Mouse (Mus musculus) thymus, adult 2 months (tissue): ENCODE measurements around the gene Gemin6. TPM values are rescaled to one million over a fixed set of nuclear protein-coding genes. Genes with fewer than 3 reads are reported as not detected.

Source experiments
- DNase-seq: peaks from one replicate; pipeline ENCODE4 v3.0.0; 2021
- H3K27ac ChIP-seq: fragments of 200-500 bp; 2 replicates; pipeline ENCODE4 v1.5.1; 2012; ENCODE audit warnings: low read length, control low read depth; ENCODE audit not compliant: control insufficient read depth, insufficient read depth
- H3K27me3 ChIP-seq: fragments of 200-500 bp; 2 replicates; pipeline ENCODE4 v1.6.1; 2012; ENCODE audit warnings: mild to moderate bottlenecking, low read length, moderate library complexity, mixed read lengths; ENCODE audit not compliant: control insufficient read depth, insufficient read depth
- H3K36me3 ChIP-seq: fragments of 200-500 bp; 2 replicates; pipeline ENCODE4 v1.6.1; 2012; ENCODE audit warnings: mild to moderate bottlenecking, low read length, moderate library complexity; ENCODE audit not compliant: control insufficient read depth, insufficient read depth
- H3K4me1 ChIP-seq: fragments of 200-500 bp; replicated peaks from 2 replicates; pipeline ENCODE4 v1.6.1; 2012; ENCODE audit warnings: low read length; ENCODE audit not compliant: control insufficient read depth, insufficient read depth
- H3K4me3 ChIP-seq: fragments of 200-500 bp; 2 replicates; pipeline ENCODE4 v1.5.1; 2012; ENCODE audit warnings: mild to moderate bottlenecking, low read length, control low read depth, moderate library complexity; ENCODE audit not compliant: control insufficient read depth, insufficient read depth
- CTCF ChIP-seq: fragments of 200-500 bp; IDR thresholded peaks from 2 replicates; pipeline ENCODE4 v1.5.1; 2012; ENCODE audit warnings: mild to moderate bottlenecking, control low read depth, low read length, moderate library complexity, borderline replicate concordance; ENCODE audit not compliant: control insufficient read depth, poor library complexity, insufficient read depth; ENCODE audit errors: extremely low read depth
- POLR2A ChIP-seq: fragments of 200-500 bp; IDR thresholded peaks from 2 replicates; pipeline ENCODE4 v1.6.1; 2012; ENCODE audit warnings: mild to moderate bottlenecking, low read length, control low read depth, moderate library complexity; ENCODE audit not compliant: control insufficient read depth, poor library complexity, insufficient read depth; ENCODE audit errors: extremely low read depth
- WGBS: fragments of 180-500 bp; shearing (Covaris S2); methylation state at CpG from one replicate; pipeline ENCODE4 v1.1.7; 2018; 5-methylcytosine and 5-hydroxymethylcytosine counted together
- polyA plus RNA-seq: library from polyadenylated mRNA; depleted of rRNA; stranded (reverse); fragments of >200 nt; gene quantifications from 2 replicates; pipeline ENCODE4 v1.2.3, GENCODE M21; 2012

The Gemin6 gene
- polyA plus RNA-seq, 1 experiment = 4.6 TPM

- no peak for TF ChIP-seq CTCF
- TF ChIP-seq POLR2A = no peak
- Histone ChIP-seq H3K27me3 (no peaks in the 10 kb centered on the region), H3K27ac (no peak overlapping the region), H3K36me3 (peaks cover 17% of the 10 kb centered on the region), H3K4me3 (no peak overlapping the region), H3K4me1 (no peaks in the 10 kb centered on the region)
- WGBS = 94% methylated on average over 7 of the region's 7 CpGs
- DNase-seq = no peak
Measured at GRCm38 (mm10) chr17:80234376-80234775, 10.1 kb downstream of the Gemin6 start.

GRCm38 (mm10) chr17:80235477-80235876 is 11.2 kb downstream of the Gemin6 start:
- WGBS = 96% methylated on average over 3 of the region's 3 CpGs
- Histone ChIP-seq H3K4me1 (no peaks in the 10 kb centered on the region), H3K27me3 (no peaks in the 10 kb centered on the region), H3K36me3 (peaks cover 17% of the 10 kb centered on the region), H3K27ac (no peak overlapping the region), H3K4me3 (no peak overlapping the region)
- DNase-seq = no peak
- TF ChIP-seq POLR2A = no peak
- no peak for TF ChIP-seq CTCF

DNA sequence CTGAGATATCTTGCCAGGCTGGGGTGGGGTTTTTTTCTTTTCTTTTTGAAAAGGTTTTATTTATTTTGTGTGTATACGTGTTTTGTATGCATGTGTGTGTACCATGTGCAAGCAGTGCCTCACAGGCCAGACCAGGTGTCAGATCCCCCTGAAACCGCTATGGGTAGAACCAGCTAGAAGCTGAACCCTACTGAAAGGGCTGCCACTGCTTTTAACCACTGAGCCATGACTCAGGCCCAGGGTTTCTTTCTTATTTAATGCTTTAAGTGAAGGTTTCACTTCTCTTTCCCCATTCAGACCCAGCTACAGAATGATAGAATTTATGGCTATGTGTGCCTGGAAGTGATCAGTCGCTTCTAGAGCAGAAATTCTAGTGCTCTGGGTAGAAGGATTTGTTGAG is 12.6 kb downstream of the Gemin6 start:
- no peak for TF ChIP-seq CTCF
- TF ChIP-seq POLR2A = no peak
- WGBS = 90% methylated on average over 3 of the region's 3 CpGs
- H3K27me3 ChIP-seq = no peaks in the 10 kb centered on the region
- DNase-seq = no peak
- H3K36me3 ChIP-seq = peaks cover 20% of the 10 kb centered on the region
- no peaks in the 10 kb centered on the region for H3K4me1 ChIP-seq
- H3K4me3 ChIP-seq = no peak overlapping the region
- H3K27ac ChIP-seq = no peak overlapping the region

GRCm38 (mm10) chr17:80237475-80237874 is 13.2 kb downstream of the Gemin6 start:
- DNase-seq = no peak
- H3K4me3 ChIP-seq = no peak overlapping the region
- no peak for TF ChIP-seq CTCF
- no peak for TF ChIP-seq POLR2A
- H3K36me3 ChIP-seq = peaks cover 26% of the 10 kb centered on the region
- no peaks in the 10 kb centered on the region for H3K27me3 ChIP-seq
- no peak overlapping the region for H3K27ac ChIP-seq
- no peaks in the 10 kb centered on the region for H3K4me1 ChIP-seq
- WGBS = 90% methylated on average over 5 of the region's 5 CpGs

DNA sequence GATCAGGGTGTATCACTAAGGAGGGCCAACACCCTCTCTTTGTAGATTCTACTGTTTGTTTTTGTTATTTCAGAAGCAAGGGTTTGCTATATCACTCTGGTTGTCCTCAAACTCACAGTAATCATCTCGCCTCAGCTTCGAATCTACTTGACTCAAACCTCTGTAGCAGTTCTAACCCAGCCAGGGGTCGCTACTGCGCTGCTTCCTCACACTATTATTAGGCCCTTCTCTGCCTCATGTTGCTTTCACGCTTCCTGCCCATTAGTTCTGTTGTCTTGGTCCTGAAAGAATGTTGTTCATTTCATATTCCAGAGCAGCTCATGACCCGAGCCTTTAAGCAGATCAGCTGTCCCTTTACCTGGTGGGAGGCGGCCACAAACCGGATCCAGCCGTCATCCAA is 17.4 kb downstream of the Gemin6 start:
- WGBS = 96% methylated on average over 9 of the region's 9 CpGs
- TF ChIP-seq POLR2A (no peak), CTCF (no peak)
- Histone ChIP-seq H3K4me1 (no peaks in the 10 kb centered on the region), H3K27me3 (no peaks in the 10 kb centered on the region), H3K4me3 (no peak overlapping the region), H3K27ac (no peak overlapping the region), H3K36me3 (peaks cover 39% of the 10 kb centered on the region)
- no peak for DNase-seq

- H3K27me3 ChIP-seq = no peaks in the 10 kb centered on the region
- no peak overlapping the region for H3K27ac ChIP-seq
- whole genome bisulfite sequencing = 96% methylated on average over 13 of the region's 13 CpGs
- H3K4me3 ChIP-seq = no peak overlapping the region
- no peak for DNase-seq
- H3K4me1 ChIP-seq = no peaks in the 10 kb centered on the region
- TF ChIP-seq CTCF (no peak), POLR2A (no peak)
- H3K36me3 ChIP-seq = peaks cover 37% of the 10 kb centered on the region
Measured at GRCm38 (mm10) chr17:80243116-80243515, 18.9 kb downstream of the Gemin6 start.
